Mouse (Mus musculus): Measurements from ENCODE around the gene Prkcz.

DNA sequence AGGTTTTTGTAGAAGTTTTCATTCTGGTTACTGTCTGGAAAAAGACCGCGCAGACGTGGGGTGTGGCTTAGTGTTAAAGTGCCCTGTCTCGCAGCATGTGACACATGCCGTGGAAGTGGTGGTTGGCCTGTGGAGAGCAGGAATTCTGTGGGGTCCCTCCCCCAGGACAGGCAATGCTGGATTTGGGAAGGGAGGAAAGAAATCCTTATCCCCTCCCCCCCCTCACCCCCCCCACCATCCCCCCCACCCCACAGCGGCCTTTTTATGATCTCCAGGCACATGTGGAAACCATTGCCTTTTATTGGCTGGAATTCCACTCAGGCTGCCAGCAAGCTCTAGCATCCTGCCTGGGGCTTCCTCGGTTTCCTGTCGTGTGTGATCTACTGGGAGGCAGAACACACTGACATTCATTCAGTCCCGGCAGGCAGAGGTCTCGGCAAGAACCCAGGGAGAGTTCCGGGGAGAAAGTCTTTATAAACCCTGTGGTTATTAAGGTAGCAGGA is 78.1 kb downstream of the Prkcz start:
- no peak for TF ChIP-seq POLR2A (IDR thresholded peaks at IDR 0.05; ENCODE audit: insufficient read depth, low read length)
- no peak for TF ChIP-seq CTCF (IDR thresholded peaks at IDR 0.05; ENCODE audit: low read depth, low read length)
